Mouse (Mus musculus): Measurements from ENCODE around the gene Nadk2. TPM values are rescaled to one million over a fixed set of nuclear protein-coding genes. Genes with fewer than 3 reads are reported as not detected.

Gene Nadk2
- polyA plus RNA-seq, 1 experiment from 2014 or later = 43.1 TPM

DNA sequence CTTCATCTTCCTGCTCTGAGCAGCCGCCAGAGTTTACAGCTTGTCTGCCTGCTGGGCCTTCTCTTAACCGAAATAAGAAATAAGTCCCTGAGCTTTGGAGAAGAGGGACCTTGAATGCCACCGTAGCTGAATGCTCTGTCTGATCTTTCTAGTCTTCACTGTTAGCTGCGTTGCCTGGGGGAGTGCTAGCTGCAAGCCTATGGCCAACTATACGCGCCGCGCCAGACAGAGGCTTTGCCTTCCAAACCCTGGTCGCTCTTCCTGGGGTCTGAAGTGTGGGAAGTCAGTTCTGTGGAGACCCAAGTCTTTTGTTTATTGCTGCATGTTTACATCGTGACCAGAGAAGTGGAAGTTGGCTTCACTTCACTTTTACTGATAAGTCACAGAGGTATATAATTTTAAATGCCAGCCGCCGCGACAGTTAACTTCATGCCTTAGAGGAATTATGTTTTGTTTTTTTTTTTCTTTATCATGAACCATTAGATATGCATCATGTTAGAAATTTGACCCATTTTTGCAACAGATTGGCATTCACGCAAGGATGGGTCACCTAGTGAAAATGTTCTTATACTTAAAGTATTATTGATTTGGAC lies 4.6 kb downstream of the Nadk2 start:
- peaks cover 37% of the 10 kb centered on the region for H3K4me1 ChIP-seq
- ATAC-seq (ENCODE audit: low FRiP score) = no peak
- H3K9me3 ChIP-seq (replicated peaks) = no peaks in the 10 kb centered on the region
- no peak overlapping the region for H3K4me3 ChIP-seq
- H3K9ac ChIP-seq = no peak overlapping the region
- 79% methylated on average over 14 of the region's 14 CpGs for WGBS
- H3K27ac ChIP-seq = no peak overlapping the region
- no peak overlapping the region for H3K4me2 ChIP-seq (replicated peaks)
- no peaks in the 10 kb centered on the region for H3K27me3 ChIP-seq
- no peaks in the 10 kb centered on the region for H3K36me3 ChIP-seq

DNA sequence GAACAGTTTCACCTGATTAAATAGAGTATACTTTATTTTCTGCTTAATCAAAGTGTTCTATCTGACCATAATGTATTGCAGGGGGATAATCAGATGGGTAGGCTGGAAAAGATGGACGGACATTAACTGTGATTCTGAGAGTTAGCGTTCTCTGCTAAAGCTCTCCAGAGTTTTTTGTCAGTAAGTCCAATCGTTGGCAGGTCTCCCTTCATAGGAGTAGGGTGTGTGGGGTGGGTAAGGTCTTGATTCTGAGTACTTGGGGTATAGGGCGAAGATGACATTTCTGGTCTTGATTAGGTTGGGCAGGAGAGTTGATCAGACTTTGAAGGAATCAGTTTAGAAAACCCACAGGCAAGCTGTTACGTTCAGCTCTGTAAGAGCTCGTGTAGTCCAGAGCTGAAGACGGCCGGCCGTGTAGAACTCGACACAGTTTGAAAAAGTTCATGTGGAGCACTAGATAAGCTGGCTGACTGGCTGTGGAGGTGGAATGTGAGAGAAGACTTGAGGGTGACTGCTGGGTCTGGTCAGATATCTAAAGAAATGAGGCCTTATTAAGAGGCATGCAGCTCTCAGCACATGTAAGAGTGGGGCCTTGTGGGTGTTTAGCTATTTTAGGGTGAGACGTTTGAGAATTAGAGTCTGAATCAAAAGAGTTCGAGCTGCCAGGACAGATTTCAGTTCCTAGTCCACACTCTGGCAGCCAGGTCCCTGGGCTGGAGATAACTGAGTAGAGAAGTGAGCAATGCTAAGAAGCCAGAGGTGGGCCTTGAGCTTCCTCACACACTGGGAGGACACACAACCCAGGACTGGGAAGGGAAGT lies 7.6 kb downstream of the Nadk2 start:
- H3K27ac ChIP-seq = no peak overlapping the region
- WGBS = 74% methylated on average over 12 of the region's 12 CpGs
- no peaks in the 10 kb centered on the region for H3K9me3 ChIP-seq (replicated peaks)
- no peak overlapping the region for H3K9ac ChIP-seq
- no peak overlapping the region for H3K4me3 ChIP-seq
- no peaks in the 10 kb centered on the region for H3K27me3 ChIP-seq
- H3K36me3 ChIP-seq = no peaks in the 10 kb centered on the region
- H3K4me1 ChIP-seq = peaks cover 22% of the 10 kb centered on the region
- no peak for ATAC-seq (ENCODE audit: low FRiP score)
- H3K4me2 ChIP-seq (replicated peaks) = no peak overlapping the region

DNA sequence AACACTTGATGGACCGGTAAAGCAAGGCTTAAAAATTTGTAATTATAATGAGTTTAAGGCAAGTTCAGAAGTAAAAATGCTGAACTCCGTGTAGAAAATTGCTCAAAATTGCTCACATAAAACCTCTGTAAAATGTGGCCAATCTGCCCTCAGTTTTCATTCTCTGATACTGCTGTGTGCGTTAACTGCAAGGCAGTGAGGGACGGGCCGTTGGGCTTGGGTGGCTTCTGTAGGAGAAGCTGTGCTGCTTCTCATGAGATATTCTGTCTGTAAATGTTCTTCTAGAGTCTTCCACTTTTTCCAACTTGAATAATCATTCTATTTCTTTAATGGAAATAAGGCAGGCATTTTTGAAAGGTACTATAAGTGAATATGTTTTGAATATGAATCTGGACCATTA lies 8.6 kb downstream of the Nadk2 start:
- H3K4me2 ChIP-seq (replicated peaks) = no peak overlapping the region
- H3K27ac ChIP-seq = no peak overlapping the region
- H3K27me3 ChIP-seq = no peaks in the 10 kb centered on the region
- peaks cover 16% of the 10 kb centered on the region for H3K4me1 ChIP-seq
- H3K4me3 ChIP-seq = no peak overlapping the region
- H3K9me3 ChIP-seq (replicated peaks) = no peaks in the 10 kb centered on the region
- no peak for ATAC-seq (ENCODE audit: low FRiP score)
- 50% methylated on average over 5 of the region's 5 CpGs for WGBS
- H3K36me3 ChIP-seq = no peaks in the 10 kb centered on the region
- no peak overlapping the region for H3K9ac ChIP-seq

DNA sequence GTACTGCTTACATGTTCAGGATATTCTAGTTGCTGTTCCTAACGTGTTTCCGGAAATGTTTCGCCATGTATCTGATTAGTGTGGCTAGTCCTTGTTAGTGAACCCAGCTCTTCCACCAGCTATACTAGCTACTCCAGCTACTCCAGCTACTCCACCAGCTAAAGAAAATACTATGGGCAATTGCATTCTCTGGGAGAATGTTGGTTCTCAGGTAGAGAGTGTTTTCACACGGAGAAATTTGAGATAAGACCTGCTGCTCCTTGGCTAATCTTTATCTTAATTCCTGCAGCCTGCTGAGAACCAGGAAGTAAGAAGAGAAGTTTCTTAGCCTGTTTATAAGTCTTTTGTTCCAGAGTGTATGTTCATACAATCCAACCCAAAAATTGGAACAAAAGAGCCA lies 9.1 kb downstream of the Nadk2 start:
- no peak overlapping the region for H3K27ac ChIP-seq
- no peak overlapping the region for H3K4me3 ChIP-seq
- no peak overlapping the region for H3K9ac ChIP-seq
- H3K9me3 ChIP-seq (replicated peaks) = no peaks in the 10 kb centered on the region
- H3K4me1 ChIP-seq = peaks cover 10% of the 10 kb centered on the region
- no peaks in the 10 kb centered on the region for H3K27me3 ChIP-seq
- ATAC-seq (ENCODE audit: low FRiP score) = no peak
- no peak overlapping the region for H3K4me2 ChIP-seq (replicated peaks)
- WGBS = 76% methylated on average over 4 of the region's 4 CpGs
- H3K36me3 ChIP-seq = no peaks in the 10 kb centered on the region

DNA sequence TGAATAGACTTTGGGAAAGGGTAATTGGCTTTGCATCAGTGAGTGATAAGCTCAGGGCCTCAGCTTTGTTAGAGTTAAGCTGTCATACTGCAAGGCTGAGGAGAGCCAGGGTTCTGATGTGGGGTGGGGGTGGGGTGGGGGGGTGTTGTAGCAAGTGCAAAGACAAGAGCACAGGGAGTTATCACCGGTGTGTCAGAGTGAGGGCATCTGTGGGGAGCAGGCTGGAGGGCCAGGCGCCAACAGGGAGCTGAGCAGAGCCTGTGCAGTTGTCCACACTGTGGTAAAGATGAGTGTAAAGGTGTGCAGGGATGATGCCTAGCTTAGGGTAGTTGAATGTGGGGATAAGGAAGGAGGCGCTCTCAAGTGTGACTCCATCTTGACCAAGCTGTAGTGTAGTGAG lies 10.2 kb downstream of the Nadk2 start:
- Histone ChIP-seq H3K9ac (no peak overlapping the region), H3K4me2 (replicated peaks) (no peak overlapping the region), H3K4me1 (peaks cover 7% of the 10 kb centered on the region), H3K27me3 (no peaks in the 10 kb centered on the region), H3K27ac (no peak overlapping the region), H3K36me3 (no peaks in the 10 kb centered on the region), H3K4me3 (no peak overlapping the region), H3K9me3 (replicated peaks) (no peaks in the 10 kb centered on the region)
- 89% methylated on average over 3 of the region's 3 CpGs for WGBS
- no peak for ATAC-seq (ENCODE audit: low FRiP score)

DNA sequence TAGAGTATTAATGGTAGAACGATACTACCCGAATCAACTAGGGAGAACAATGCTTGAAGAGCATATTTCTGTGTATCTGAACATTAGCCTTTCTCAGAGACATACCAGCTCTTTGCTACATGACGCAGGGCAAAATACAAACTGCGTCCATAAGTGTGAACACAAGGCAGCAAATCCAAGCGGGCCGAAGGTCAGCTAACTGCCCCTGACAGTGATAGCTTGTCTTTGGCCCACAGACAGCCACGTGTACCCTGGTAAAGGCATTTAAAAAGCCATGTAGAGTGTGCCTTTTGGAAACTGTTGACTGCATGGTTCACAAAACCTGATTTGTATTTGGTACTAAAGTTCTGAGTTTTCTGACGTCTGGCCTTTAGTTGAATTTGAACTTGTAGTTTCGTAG lies 11.7 kb downstream of the Nadk2 start:
- Histone ChIP-seq H3K27ac (no peak overlapping the region), H3K27me3 (no peaks in the 10 kb centered on the region), H3K4me3 (no peak overlapping the region), H3K4me1 (peaks cover 7% of the 10 kb centered on the region), H3K9ac (no peak overlapping the region), H3K36me3 (no peaks in the 10 kb centered on the region), H3K4me2 (replicated peaks) (no peak overlapping the region), H3K9me3 (replicated peaks) (no peaks in the 10 kb centered on the region)
- 87% methylated on average over 9 of the region's 9 CpGs for WGBS
- no peak for ATAC-seq (ENCODE audit: low FRiP score)

DNA sequence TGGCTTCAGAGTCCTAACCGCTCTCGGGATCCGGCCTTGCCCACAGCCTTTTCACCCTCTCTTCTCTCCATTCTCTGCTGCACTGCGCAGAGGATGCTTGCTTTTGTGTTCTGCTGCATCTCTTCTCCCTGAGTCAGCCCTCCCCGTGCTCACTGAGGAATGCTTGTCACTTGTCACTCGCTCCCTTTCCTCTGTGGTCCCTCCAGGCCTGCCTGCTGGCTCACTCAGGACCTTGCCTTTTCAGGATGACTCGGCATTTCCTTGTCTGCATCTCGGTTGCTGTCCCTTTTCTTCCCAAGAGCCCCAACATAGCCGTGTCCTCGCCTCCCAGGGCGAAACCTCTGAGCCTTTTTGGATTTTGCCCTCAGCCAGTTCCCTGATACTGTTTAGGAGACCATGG lies 15.8 kb downstream of the Nadk2 start:
- ATAC-seq (ENCODE audit: low FRiP score) = peak; percentile 63; the same call in 1 of the 2 replicates
- 44% methylated on average over 11 of the region's 11 CpGs for WGBS

DNA sequence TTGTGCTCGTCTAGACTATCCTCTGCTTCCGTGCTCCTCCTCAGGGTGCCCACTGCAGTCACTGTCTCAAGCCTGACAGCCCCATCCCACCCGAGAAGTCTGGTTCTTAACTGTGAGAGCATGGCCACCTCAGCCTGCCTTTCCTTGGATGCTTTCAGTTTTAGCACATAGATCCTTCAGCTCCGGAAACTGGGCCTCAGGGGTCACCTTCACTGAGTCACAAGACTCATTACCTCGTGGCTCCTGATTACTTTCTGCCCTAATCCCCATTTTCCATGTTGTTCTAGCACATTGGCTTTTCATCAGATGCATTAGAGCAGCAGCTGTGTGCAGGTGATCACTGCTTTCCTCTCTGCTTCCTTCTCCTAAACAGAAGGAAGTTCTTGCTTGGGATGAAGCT lies 16.4 kb downstream of the Nadk2 start:
- Histone ChIP-seq H3K4me3 (no peak overlapping the region), H3K9me3 (replicated peaks) (no peaks in the 10 kb centered on the region), H3K36me3 (no peaks in the 10 kb centered on the region), H3K27me3 (no peaks in the 10 kb centered on the region), H3K27ac (no peak overlapping the region), H3K4me1 (0 out of 2 replicates have a peak, but pooled peaks cover 2% of the 10 kb centered on the region), H3K4me2 (replicated peaks) (no peak overlapping the region), H3K9ac (no peak overlapping the region)
- no peak for ATAC-seq (ENCODE audit: low FRiP score)
- 86% methylated on average over 5 of the region's 5 CpGs for WGBS

More for the DNA sequence above, 15.8 kb downstream of the Nadk2 start:
- H3K4me2 ChIP-seq (replicated peaks) = no peak overlapping the region
- no peaks in the 10 kb centered on the region for H3K9me3 ChIP-seq (replicated peaks)
- H3K27me3 ChIP-seq = no peaks in the 10 kb centered on the region
- no peak overlapping the region for H3K27ac ChIP-seq
- H3K4me1 ChIP-seq = 0 out of 2 replicates have a peak, but pooled peaks cover 2% of the 10 kb centered on the region
- no peak overlapping the region for H3K9ac ChIP-seq
- no peaks in the 10 kb centered on the region for H3K36me3 ChIP-seq
- H3K4me3 ChIP-seq = no peak overlapping the region

DNA sequence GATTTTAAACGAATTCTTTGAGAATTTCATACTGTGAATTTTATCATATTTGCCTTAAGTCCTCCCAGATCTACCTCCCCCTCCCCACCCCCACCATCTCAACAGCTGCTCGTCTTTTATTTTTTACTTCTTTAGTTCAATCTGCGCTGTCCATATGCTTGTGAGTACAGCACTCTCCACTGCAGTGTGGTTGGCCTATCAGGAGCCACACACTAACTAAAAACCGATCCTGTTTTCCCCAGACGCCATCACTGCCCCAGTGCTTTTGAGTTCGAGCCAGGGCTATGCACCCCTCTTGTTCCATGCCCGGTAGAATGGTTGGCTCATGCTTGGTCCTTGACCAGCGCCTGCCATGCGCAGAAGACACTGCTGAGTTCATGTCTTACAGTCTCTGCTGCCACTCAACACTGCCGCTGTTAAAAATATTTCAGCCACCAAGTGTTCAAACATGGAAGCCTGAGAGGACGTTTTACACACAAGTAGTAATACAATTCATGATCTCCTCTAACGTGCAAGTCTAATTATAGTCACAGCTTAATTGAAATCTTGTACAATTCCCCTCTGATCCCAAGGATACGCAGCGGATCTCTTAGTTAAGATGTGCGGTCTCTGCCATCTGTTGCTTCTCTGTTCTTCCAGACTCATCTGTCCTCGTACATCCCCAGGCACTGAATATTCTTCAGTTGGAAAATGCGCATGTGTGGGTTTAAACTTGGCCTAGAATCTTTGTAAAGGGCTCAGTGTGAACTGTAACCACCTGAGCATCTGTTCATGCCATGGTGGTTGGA lies 17.0 kb downstream of the Nadk2 start:
- Histone ChIP-seq H3K27ac (no peak overlapping the region), H3K4me1 (0 out of 2 replicates have a peak, but pooled peaks cover 2% of the 10 kb centered on the region), H3K9me3 (replicated peaks) (no peaks in the 10 kb centered on the region), H3K27me3 (no peaks in the 10 kb centered on the region), H3K9ac (no peak overlapping the region), H3K36me3 (0 out of 2 replicates have a peak, but pooled peaks cover 4% of the 10 kb centered on the region), H3K4me2 (replicated peaks) (no peak overlapping the region), H3K4me3 (no peak overlapping the region)
- 88% methylated on average over 17 of the region's 17 CpGs for WGBS
- no peak for ATAC-seq (ENCODE audit: low FRiP score)

DNA sequence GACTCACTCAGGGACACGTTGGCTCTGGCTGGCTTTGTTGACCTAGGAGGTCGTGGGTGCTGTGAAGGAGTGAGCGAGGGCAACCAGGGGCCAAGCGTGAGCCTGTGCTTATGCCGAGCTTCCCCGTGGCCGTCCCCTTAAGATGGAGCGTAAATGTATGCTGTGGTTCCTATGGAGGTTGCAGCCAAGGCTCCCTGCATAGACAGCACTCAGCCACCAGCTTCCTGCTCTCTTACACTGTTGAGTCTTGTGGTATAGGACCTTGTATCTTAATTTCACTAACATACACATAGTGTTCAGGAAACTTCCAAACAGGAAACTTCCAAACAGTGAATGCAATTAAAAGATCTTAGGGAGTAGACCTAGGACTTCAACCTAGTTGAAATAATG lies 17.6 kb downstream of the Nadk2 start:
- peaks cover 9% of the 10 kb centered on the region for H3K36me3 ChIP-seq

DNA sequence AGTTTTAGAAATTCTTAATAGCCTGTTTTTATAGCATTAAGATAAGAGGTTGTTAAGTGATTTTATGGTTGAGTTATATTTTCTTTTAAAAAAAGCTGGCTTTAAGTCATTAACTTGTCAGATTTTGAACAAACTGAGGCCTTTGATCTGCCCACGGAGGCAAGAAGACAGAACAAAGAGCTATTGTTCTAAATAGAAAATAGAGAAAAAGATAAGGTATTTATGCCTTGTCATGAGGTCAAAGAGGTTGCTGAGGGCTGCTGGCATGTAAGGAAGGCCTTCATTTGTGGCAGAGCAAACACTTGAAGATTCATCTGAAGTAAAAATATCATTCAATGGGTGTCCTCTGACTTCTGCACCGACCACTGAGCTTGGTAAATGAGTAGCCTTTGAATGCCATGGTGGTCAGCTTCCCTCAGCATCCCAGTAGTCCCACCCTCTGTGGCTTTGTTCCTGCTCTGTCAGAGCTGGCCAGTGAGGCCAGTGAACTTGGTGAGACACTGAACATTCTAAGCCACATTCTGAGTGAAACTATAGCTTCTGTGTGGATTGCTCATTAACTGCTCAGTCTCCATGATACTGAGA lies 18.2 kb downstream of the Nadk2 start:
- Histone ChIP-seq H3K27me3 (no peaks in the 10 kb centered on the region), H3K36me3 (peaks cover 13% of the 10 kb centered on the region), H3K4me1 (peaks cover 4% of the 10 kb centered on the region), H3K9me3 (replicated peaks) (no peaks in the 10 kb centered on the region), H3K4me2 (replicated peaks) (no peak overlapping the region), H3K9ac (no peak overlapping the region), H3K4me3 (no peak overlapping the region), H3K27ac (no peak overlapping the region)
- 25% methylated on average over 2 of the region's 2 CpGs for WGBS
- ATAC-seq (ENCODE audit: low FRiP score) = no peak

More for the DNA sequence above, 17.6 kb downstream of the Nadk2 start:
- 0 out of 2 replicates have a peak, but pooled peaks cover 2% of the 10 kb centered on the region for H3K4me1 ChIP-seq
- H3K9ac ChIP-seq = no peak overlapping the region
- 61% methylated on average over 8 of the region's 8 CpGs for WGBS
- ATAC-seq (ENCODE audit: low FRiP score) = no peak
- H3K4me3 ChIP-seq = no peak overlapping the region
- no peak overlapping the region for H3K4me2 ChIP-seq (replicated peaks)
- no peaks in the 10 kb centered on the region for H3K27me3 ChIP-seq
- no peaks in the 10 kb centered on the region for H3K9me3 ChIP-seq (replicated peaks)
- no peak overlapping the region for H3K27ac ChIP-seq

DNA sequence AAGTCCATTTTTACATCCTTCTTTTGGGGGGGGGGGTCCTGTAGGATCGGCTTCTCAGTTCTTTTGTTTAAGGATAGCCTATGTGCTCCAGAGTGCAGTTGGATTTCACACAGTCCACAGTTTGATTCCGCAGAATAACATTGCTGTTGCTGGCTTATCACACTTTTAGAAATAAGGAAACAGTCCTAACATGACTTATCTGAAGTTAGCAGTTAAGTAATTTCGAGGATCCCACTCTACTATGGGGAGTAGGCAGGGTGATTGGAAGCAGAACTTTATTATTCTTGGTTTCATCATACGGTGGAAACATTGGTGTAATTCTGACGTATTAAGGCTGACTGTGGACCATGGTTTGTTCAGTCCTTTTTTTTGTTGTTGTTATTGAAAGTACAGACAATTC lies 19.6 kb downstream of the Nadk2 start:
- no peaks in the 10 kb centered on the region for H3K27me3 ChIP-seq

More for the DNA sequence above, 19.6 kb downstream of the Nadk2 start:
- Histone ChIP-seq H3K9ac (no peak overlapping the region), H3K4me2 (replicated peaks) (no peak overlapping the region), H3K4me3 (no peak overlapping the region), H3K4me1 (peaks cover 11% of the 10 kb centered on the region), H3K9me3 (replicated peaks) (no peaks in the 10 kb centered on the region), H3K36me3 (peaks cover 16% of the 10 kb centered on the region), H3K27ac (no peak overlapping the region)
- ATAC-seq (ENCODE audit: low FRiP score) = no peak
- whole genome bisulfite sequencing = 98% methylated on average over 5 of the region's 5 CpGs
